Mouse (Mus musculus) layer of hippocampus, adult 6 months (tissue): Measurements from ENCODE around the gene Lima1. TPM values are rescaled to one million over a fixed set of nuclear protein-coding genes. Genes with fewer than 3 reads are reported as not detected.

Experiments
- long read RNA-seq, 2 experiments: library from polyadenylated mRNA; unstranded; transcript quantifications; one replicate each; pipeline ENCODE4 v2.0.0; 2019 to 2020
- polyA plus RNA-seq: library from polyadenylated mRNA; unstranded; fragments of <200 nt; fragmentation: Nextera tagmentation; gene quantifications from 2 replicates; pipeline ENCODE4 v1.2.3, GENCODE M21; 2021

Lima1 gene
- 2.1 and 2.4 TPM in 2 replicates for polyA plus RNA-seq
- long read RNA-seq, experiment 1, full-length matches to known transcripts: 6 of 9 reads
- long read RNA-seq, experiment 1, partial matches to known transcripts: 2 of 9 reads
- long read RNA-seq, experiment 1, other reads (novel, unspliced or antisense): 1 of 9 reads
- long read RNA-seq, experiment 2, full-length matches to known transcripts: 12 of 16 reads
- long read RNA-seq, experiment 2, partial matches to known transcripts: 0 of 16 reads
- long read RNA-seq, experiment 2, other reads (novel, unspliced or antisense): 4 of 16 reads

GRCm38 (mm10) chr15:99875334-99875869, at the start of gene Lima1:
TSS of gene Lima1 (minus strand) at chr15:99875456.

GRCm38 (mm10) chr15:99772881-99772924, 102.6 kb downstream of the Lima1 start, which contains the start of gene Cers5:
TSS of gene Cers5 (minus strand) at chr15:99772885.

Other genes with a start within 250 kb of the Lima1 start
- gene Racgap1, start 223.8 kb downstream of the Lima1 start, polyA plus RNA-seq: 3.0 and 3.2 TPM in 2 replicates
- 2.1 and 2.2 TPM in 2 replicates for gene Asic1, start 205.1 kb downstream of the Lima1 start, polyA plus RNA-seq
- gene Smarcd1, start 173.3 kb downstream of the Lima1 start, polyA plus RNA-seq: 35.8 and 41.4 TPM in 2 replicates
- gene Gm17349, start 170.0 kb downstream of the Lima1 start, polyA plus RNA-seq: not detected in 2 replicates
- 22.7 and 26.8 TPM in 2 replicates for gene Gpd1, start 157.9 kb downstream of the Lima1 start, polyA plus RNA-seq
- gene Cox14, start 149.8 kb downstream of the Lima1 start, polyA plus RNA-seq: 457 and 492 TPM in 2 replicates
- 40.2 and 41.1 TPM in 2 replicates for gene Cers5, start 102.6 kb downstream of the Lima1 start, polyA plus RNA-seq
- gene Fam186a, start 91.6 kb upstream of the Lima1 start, polyA plus RNA-seq: 0.03 and 0.04 TPM in 2 replicates
- gene Larp4, start 94.6 kb upstream of the Lima1 start, polyA plus RNA-seq: 6.4 and 6.6 TPM in 2 replicates
- 10.2 and 10.5 TPM in 2 replicates for gene Dip2b, start 163.2 kb upstream of the Lima1 start, polyA plus RNA-seq